Mouse (Mus musculus) thymus, postnatal 14 days (tissue): ENCODE results near the gene Pacsin3.
A peak's percentile ranks its signal among the peaks of the same experiment; 100 is the strongest.

ENCODE experiments used
- DNase-seq: peaks from one replicate; pipeline ENCODE4 v3.0.0; 2021

Gene Pacsin3

DNA sequence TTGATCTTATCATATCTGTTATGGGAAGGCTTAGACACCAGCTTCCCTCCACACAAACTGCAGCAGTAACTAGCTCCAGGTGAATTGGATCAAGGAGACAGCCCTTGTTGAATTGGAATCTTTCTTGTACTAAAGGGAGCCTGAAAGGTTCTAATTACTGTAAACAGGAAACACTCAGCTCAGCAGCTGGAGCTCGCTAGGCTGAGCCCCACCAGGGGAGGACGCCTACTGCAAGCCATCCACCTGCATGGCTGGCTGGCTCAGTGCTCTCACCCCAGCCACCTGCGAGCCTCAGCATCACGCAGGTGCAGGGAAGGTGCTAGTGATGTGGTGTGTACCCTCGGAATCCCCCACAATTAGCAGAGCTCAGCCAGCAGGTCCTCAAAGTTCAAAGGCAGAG lies 52.9 kb downstream of the Pacsin3 start:
- DNase-seq, result peak; percentile 84

DNA sequence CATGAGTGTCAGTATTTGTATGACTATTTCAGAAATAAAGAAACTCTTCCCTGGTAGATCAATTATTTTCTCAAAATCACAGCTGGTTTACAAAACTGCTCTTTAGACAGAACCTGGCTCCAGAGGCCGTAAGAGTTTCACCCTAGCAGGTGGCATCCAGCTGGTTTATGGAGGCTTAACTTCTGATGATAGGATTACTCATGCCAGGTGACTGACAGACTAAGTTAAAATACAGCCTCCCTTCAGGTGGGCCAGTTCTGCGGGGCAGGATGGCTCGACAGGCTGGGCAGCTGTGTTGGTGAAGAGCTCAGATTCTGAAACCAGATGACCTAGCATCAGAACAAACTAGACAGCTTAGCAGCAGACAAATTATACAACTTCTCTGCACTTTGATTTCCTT lies 53.8 kb downstream of the Pacsin3 start:
- no peak for DNase-seq

DNA sequence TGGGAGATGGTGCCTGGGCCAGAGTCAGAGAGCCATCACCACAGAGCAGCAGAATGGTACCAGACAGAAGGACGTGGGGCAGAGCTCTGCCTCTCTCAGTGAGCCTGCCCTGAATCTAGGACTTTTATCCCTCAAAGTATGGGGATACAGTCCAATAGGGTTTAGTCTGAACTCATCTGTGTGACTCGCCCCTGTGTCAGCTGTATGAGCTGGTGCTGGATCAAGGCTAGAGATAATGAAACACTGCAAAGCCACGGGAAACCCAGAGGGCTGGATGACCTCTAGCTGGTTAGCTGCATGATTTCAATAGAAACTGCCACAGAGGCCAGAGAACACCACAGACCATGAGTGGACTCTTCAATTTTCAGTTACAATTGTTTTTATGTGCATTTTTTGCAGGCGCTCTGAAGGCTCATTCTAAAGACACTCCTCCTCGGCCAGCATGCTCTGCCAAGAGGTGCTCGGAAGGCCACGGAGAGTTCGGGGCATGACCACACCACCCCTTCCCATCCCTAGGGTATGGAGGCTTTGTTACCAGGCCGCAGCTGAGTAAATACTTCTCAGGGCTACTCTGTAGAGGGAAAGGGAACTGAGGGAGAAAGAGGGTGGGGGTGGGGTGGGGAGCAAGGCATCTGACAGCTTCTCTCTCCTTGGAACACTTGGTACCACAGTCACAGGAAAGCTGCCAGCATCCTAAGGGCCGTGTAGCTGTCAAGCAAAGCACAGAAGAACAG lies 57.0 kb downstream of the Pacsin3 start:
- DNase-seq, result no peak

DNA sequence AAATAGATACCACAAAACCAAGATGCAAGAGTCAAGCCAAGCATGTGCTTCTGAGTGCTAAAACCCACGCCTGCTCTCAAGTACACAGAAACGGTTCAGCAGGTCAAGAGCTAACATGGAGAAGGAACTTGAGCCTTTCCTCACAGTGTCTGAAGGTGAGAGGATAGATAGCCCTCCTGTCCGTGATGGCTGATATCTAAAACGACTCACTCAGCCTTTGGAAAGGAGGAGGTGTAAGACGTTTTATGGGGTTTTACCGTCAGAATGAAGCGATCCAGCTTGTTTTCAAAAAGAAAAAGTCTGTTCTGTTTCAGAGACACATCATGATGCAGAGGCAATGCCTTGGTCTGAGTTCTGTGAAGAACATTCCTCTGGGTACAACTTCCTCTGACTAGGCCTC lies 58.4 kb downstream of the Pacsin3 start:
- no peak for DNase-seq
